Mouse (Mus musculus): ENCODE results near the gene Esyt1. TPM values are rescaled to one million over a fixed set of nuclear protein-coding genes. Genes with fewer than 3 reads are reported as not detected.

Esyt1 gene
- polyA plus RNA-seq, 1 experiment from 2014 or later: 10.3 TPM

GRCm38 (mm10) chr10:128524732-128525662 is 674 bp downstream of the Esyt1 start:
- Histone ChIP-seq H3K9ac (ENCODE audit: low read depth, low read length) (peak overlapping the region; percentile 94), H3K4me1 (ENCODE audit: control insufficient read depth, low read depth, low read length) (peaks cover 18% of the 10 kb centered on the region), H3K4me3 (ENCODE audit: low read depth, low read length) (peak overlapping the region; percentile 88), H3K4me2 (ENCODE audit: low read depth, low read length) (peak overlapping the region; percentile 100), H3K27ac (ENCODE audit: low read length) (peak overlapping the region; percentile 87), H3K9me3 (replicated peaks; ENCODE audit: control insufficient read depth, low read length) (no peaks in the 10 kb centered on the region), H3K36me3 (ENCODE audit: control insufficient read depth, insufficient read depth) (peaks cover 2% of the 10 kb centered on the region), H3K27me3 (ENCODE audit: control insufficient read depth, insufficient read depth, low read depth, low read length) (no peaks in the 10 kb centered on the region)
- whole genome bisulfite sequencing (ENCODE audit: insufficient replicate concordance): under 1% methylated on average over 58 of the region's 58 CpGs
- peak; percentile 9 for ATAC-seq (ENCODE audit: low read depth)

- no peaks in the 10 kb centered on the region for H3K9me3 ChIP-seq (replicated peaks; ENCODE audit: control insufficient read depth, low read length)
- peaks cover 2% of the 10 kb centered on the region for H3K36me3 ChIP-seq (ENCODE audit: control insufficient read depth, insufficient read depth)
- WGBS (ENCODE audit: insufficient replicate concordance): 18% methylated on average over 11 of the region's 11 CpGs
- peak overlapping the region; percentile 100 for H3K4me2 ChIP-seq (ENCODE audit: low read depth, low read length)
- H3K27ac ChIP-seq (ENCODE audit: low read length): peak overlapping the region; percentile 87
- H3K4me1 ChIP-seq (ENCODE audit: control insufficient read depth, low read depth, low read length): peaks cover 18% of the 10 kb centered on the region
- no peaks in the 10 kb centered on the region for H3K27me3 ChIP-seq (ENCODE audit: control insufficient read depth, insufficient read depth, low read depth, low read length)
- ATAC-seq (ENCODE audit: low read depth): no peak
- H3K4me3 ChIP-seq (ENCODE audit: low read depth, low read length): peak overlapping the region; percentile 88
- H3K9ac ChIP-seq (ENCODE audit: low read depth, low read length): peak overlapping the region; percentile 94
Measured at GRCm38 (mm10) chr10:128524111-128524731, 1.4 kb downstream of the Esyt1 start.

GRCm38 (mm10) chr10:128522351-128522750 is 3.3 kb downstream of the Esyt1 start:
- no peaks in the 10 kb centered on the region for H3K9me3 ChIP-seq (replicated peaks; ENCODE audit: control insufficient read depth, low read length)
- no peak overlapping the region for H3K9ac ChIP-seq (ENCODE audit: low read depth, low read length)
- H3K4me3 ChIP-seq (ENCODE audit: low read depth, low read length): no peak overlapping the region
- no peaks in the 10 kb centered on the region for H3K27me3 ChIP-seq (ENCODE audit: control insufficient read depth, insufficient read depth, low read depth, low read length)
- ATAC-seq (ENCODE audit: low read depth): no peak
- H3K4me2 ChIP-seq (ENCODE audit: low read depth, low read length): no peak overlapping the region
- peaks cover 9% of the 10 kb centered on the region for H3K36me3 ChIP-seq (ENCODE audit: control insufficient read depth, insufficient read depth)
- 67% methylated on average over 6 of the region's 6 CpGs for WGBS (ENCODE audit: insufficient replicate concordance)
- no peak overlapping the region for H3K27ac ChIP-seq (ENCODE audit: low read length)
- peaks cover 18% of the 10 kb centered on the region for H3K4me1 ChIP-seq (ENCODE audit: control insufficient read depth, low read depth, low read length)

DNA sequence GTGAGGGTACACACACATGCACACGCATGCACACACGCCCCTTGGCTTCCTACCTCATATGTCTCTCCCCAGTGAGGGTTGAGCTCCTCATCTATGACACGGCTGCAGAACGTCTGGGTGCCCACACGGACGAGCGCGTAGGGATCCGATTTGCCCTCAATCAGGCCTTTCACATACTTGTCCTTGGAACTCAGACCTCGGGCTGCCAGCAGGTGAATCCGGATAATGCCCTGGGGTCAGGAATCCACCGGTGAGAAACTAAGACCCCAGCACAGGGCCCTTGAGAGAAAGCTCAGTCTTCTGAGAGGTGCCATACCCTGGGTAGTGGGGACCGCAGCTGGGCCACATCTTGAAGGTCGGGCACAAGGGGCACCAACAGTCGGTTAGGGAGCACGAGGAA is 5.1 kb downstream of the Esyt1 start:
- Histone ChIP-seq H3K4me3 (ENCODE audit: low read depth, low read length) (no peak overlapping the region), H3K9me3 (replicated peaks; ENCODE audit: control insufficient read depth, low read length) (no peaks in the 10 kb centered on the region), H3K36me3 (ENCODE audit: control insufficient read depth, insufficient read depth) (peaks cover 9% of the 10 kb centered on the region), H3K9ac (ENCODE audit: low read depth, low read length) (no peak overlapping the region), H3K27me3 (ENCODE audit: control insufficient read depth, insufficient read depth, low read depth, low read length) (no peaks in the 10 kb centered on the region), H3K4me1 (ENCODE audit: control insufficient read depth, low read depth, low read length) (peaks cover 22% of the 10 kb centered on the region), H3K4me2 (ENCODE audit: low read depth, low read length) (no peak overlapping the region), H3K27ac (ENCODE audit: low read length) (no peak overlapping the region)
- 85% methylated on average over 16 of the region's 16 CpGs for WGBS (ENCODE audit: insufficient replicate concordance)
- no peak for ATAC-seq (ENCODE audit: low read depth)

GRCm38 (mm10) chr10:128518833-128519232 is 6.8 kb downstream of the Esyt1 start:
- Histone ChIP-seq H3K4me1 (ENCODE audit: control insufficient read depth, low read depth, low read length) (peaks cover 14% of the 10 kb centered on the region; the same call in 1 of the 2 replicates), H3K36me3 (ENCODE audit: control insufficient read depth, insufficient read depth) (peaks cover 9% of the 10 kb centered on the region), H3K27ac (ENCODE audit: low read length) (no peak overlapping the region), H3K9ac (ENCODE audit: low read depth, low read length) (no peak overlapping the region), H3K4me3 (ENCODE audit: low read depth, low read length) (no peak overlapping the region), H3K9me3 (replicated peaks; ENCODE audit: control insufficient read depth, low read length) (no peaks in the 10 kb centered on the region), H3K27me3 (ENCODE audit: control insufficient read depth, insufficient read depth, low read depth, low read length) (no peaks in the 10 kb centered on the region), H3K4me2 (ENCODE audit: low read depth, low read length) (no peak overlapping the region)
- WGBS (ENCODE audit: insufficient replicate concordance): 74% methylated on average over 7 of the region's 7 CpGs
- no peak for ATAC-seq (ENCODE audit: low read depth)

DNA sequence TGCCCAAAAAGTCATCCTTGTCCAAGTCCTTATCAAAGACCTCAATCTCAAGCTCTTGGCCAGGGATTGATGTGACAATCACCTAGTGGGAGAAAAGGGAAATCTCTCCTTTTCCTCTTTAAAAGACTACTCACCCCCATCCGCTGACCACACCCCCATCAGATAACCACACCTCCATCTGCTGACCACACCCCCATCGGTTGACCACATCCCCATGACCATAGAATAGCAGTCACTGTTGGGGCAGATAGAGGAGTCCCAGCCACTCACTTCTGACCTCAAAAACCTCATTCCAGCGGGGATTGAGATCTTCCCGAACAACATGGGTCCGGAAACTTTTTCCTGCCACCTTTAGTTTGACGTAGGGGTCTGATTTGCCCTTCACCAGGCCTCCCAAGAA is 9.0 kb downstream of the Esyt1 start:
- Histone ChIP-seq H3K4me1 (ENCODE audit: control insufficient read depth, low read depth, low read length) (peaks cover 14% of the 10 kb centered on the region; the same call in 1 of the 2 replicates), H3K27ac (ENCODE audit: low read length) (no peak overlapping the region), H3K9ac (ENCODE audit: low read depth, low read length) (no peak overlapping the region), H3K4me3 (ENCODE audit: low read depth, low read length) (no peak overlapping the region), H3K9me3 (replicated peaks; ENCODE audit: control insufficient read depth, low read length) (no peaks in the 10 kb centered on the region), H3K27me3 (ENCODE audit: control insufficient read depth, insufficient read depth, low read depth, low read length) (no peaks in the 10 kb centered on the region), H3K36me3 (ENCODE audit: control insufficient read depth, insufficient read depth) (peaks cover 9% of the 10 kb centered on the region), H3K4me2 (ENCODE audit: low read depth, low read length) (no peak overlapping the region)
- WGBS (ENCODE audit: insufficient replicate concordance): 24% methylated on average over 6 of the region's 6 CpGs
- no peak for ATAC-seq (ENCODE audit: low read depth)

DNA sequence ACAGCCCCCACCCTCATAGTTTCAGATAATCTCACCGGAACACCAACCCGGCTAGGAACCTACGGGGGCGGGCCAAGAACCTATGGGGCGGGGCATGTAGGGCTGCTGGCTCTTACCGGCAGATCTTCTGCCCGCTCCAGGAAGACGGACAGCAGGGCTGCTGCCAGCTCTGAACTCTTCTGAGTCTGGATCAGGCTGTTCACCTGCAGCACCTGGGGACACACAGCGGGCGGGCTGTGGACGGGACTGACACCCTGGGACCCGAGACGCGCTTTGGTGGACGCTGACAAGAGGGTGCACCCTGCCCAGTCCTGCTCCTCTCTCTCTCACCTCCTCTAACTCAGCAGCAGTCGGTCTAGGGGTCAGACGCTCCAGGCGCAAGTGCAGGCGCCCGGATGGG is 9.6 kb downstream of the Esyt1 start:
- ATAC-seq (ENCODE audit: low read depth): peak; percentile 12; the same call in 1 of the 2 replicates
- Histone ChIP-seq H3K4me1 (ENCODE audit: control insufficient read depth, low read depth, low read length) (peaks cover 20% of the 10 kb centered on the region), H3K27ac (ENCODE audit: low read length) (no peak overlapping the region), H3K9ac (ENCODE audit: low read depth, low read length) (no peak overlapping the region), H3K9me3 (replicated peaks; ENCODE audit: control insufficient read depth, low read length) (no peaks in the 10 kb centered on the region), H3K27me3 (ENCODE audit: control insufficient read depth, insufficient read depth, low read depth, low read length) (no peaks in the 10 kb centered on the region), H3K4me3 (ENCODE audit: low read depth, low read length) (no peak overlapping the region), H3K36me3 (ENCODE audit: control insufficient read depth, insufficient read depth) (peaks cover 9% of the 10 kb centered on the region), H3K4me2 (ENCODE audit: low read depth, low read length) (no peak overlapping the region)
- 64% methylated on average over 20 of the region's 20 CpGs for WGBS (ENCODE audit: insufficient replicate concordance)

DNA sequence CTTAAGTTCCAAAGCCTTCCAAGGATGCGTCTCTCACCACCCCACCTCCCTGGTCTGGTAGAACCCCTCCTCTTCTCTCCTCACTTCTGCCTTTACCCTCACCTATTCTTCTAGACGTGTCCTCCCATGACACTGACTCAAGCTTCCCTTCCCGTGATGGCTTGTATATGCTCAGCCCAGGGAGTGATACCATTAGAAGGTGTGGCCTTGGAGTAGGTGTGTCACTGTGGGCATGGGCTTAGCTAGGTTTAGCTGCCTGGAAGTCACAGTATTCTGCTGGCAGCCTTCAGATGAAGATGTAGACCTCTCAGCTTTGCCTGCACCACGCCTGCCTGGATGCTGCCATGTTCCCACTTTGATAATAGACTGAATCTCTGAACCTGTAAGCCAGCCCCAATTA is 10.6 kb downstream of the Esyt1 start:
- Histone ChIP-seq H3K27ac (ENCODE audit: low read length) (no peak overlapping the region), H3K4me3 (ENCODE audit: low read depth, low read length) (no peak overlapping the region), H3K4me1 (ENCODE audit: control insufficient read depth, low read depth, low read length) (peaks cover 28% of the 10 kb centered on the region), H3K9me3 (replicated peaks; ENCODE audit: control insufficient read depth, low read length) (no peaks in the 10 kb centered on the region), H3K9ac (ENCODE audit: low read depth, low read length) (no peak overlapping the region), H3K4me2 (ENCODE audit: low read depth, low read length) (no peak overlapping the region), H3K27me3 (ENCODE audit: control insufficient read depth, insufficient read depth, low read depth, low read length) (no peaks in the 10 kb centered on the region), H3K36me3 (ENCODE audit: control insufficient read depth, insufficient read depth) (peaks cover 7% of the 10 kb centered on the region)
- 69% methylated on average over 4 of the region's 4 CpGs for WGBS (ENCODE audit: insufficient replicate concordance)
- ATAC-seq (ENCODE audit: low read depth): peak; percentile 40

- H3K27ac ChIP-seq (ENCODE audit: low read length): no peak overlapping the region
- H3K9ac ChIP-seq (ENCODE audit: low read depth, low read length): no peak overlapping the region
- H3K4me1 ChIP-seq (ENCODE audit: control insufficient read depth, low read depth, low read length): peaks cover 25% of the 10 kb centered on the region
- WGBS (ENCODE audit: insufficient replicate concordance): 87% methylated on average over 12 of the region's 12 CpGs
- H3K27me3 ChIP-seq (ENCODE audit: control insufficient read depth, insufficient read depth, low read depth, low read length): no peaks in the 10 kb centered on the region
- no peak for ATAC-seq (ENCODE audit: low read depth)
- H3K4me3 ChIP-seq (ENCODE audit: low read depth, low read length): no peak overlapping the region
- H3K36me3 ChIP-seq (ENCODE audit: control insufficient read depth, insufficient read depth): no peaks in the 10 kb centered on the region; the same call in 1 of the 2 replicates
- no peak overlapping the region for H3K4me2 ChIP-seq (ENCODE audit: low read depth, low read length)
- H3K9me3 ChIP-seq (replicated peaks; ENCODE audit: control insufficient read depth, low read length): no peaks in the 10 kb centered on the region
Measured at GRCm38 (mm10) chr10:128511761-128512160, 13.9 kb downstream of the Esyt1 start.
